Mouse (Mus musculus): ENCODE results near the gene Fam209. TPM values are rescaled to one million over a fixed set of nuclear protein-coding genes. Genes with fewer than 3 reads are reported as not detected.

The Fam209 gene
- polyA plus RNA-seq (2012; fragmentation: generic; extraction: Trizol) = not detected
- long read RNA-seq, experiment 1 = 0 reads
- long read RNA-seq, experiment 2 = 0 reads

- no peaks in the 10 kb centered on the region for H3K79me2 ChIP-seq (ENCODE audit: control insufficient read depth, insufficient read depth)
- H3ac ChIP-seq (ENCODE audit: control insufficient read depth, insufficient read length, low read depth) = no peak within 1 kb of the TSS
- no peak for TF ChIP-seq USF1 (IDR thresholded peaks at IDR 0.05; ENCODE audit: low read depth)
- TF ChIP-seq MYOG (IDR thresholded peaks at IDR 0.05; ENCODE audit: control insufficient read depth, extremely low read depth, insufficient read length) = no peak
- TF ChIP-seq CEBPB (IDR thresholded peaks at IDR 0.05; ENCODE audit: low read depth) = no peak
- TF ChIP-seq MYOD1 (IDR thresholded peaks at IDR 0.05; ENCODE audit: control insufficient read depth, insufficient read length, low read depth) = no peak
- TF ChIP-seq MAX (IDR thresholded peaks at IDR 0.05) = no peak
- TF ChIP-seq FOSL1 (IDR thresholded peaks at IDR 0.05; ENCODE audit: insufficient read depth, low read length, poor library complexity, severe bottlenecking) = no peak
- TF ChIP-seq CTCF (IDR thresholded peaks at IDR 0.05; ENCODE audit: control insufficient read depth, insufficient read depth, insufficient read length) = no peak
- H3K79me3 ChIP-seq (ENCODE audit: low read depth) = no peaks in the 10 kb centered on the region
- no peak within 1 kb of the TSS for H3K4me3 ChIP-seq (ENCODE audit: insufficient read depth, poor library complexity, severe bottlenecking)
- H3K27me3 ChIP-seq (ENCODE audit: control insufficient read depth, insufficient read depth, insufficient read length) = no peaks in the 10 kb centered on the region
- peaks cover 15% of the 10 kb centered on the region for H3K36me3 ChIP-seq (ENCODE audit: control insufficient read depth, insufficient read depth)
Measured at GRCm38 (mm10) chr2:172472318-172472717, at the start of gene Fam209. Fam209 (plus strand) TSS chr2:172472520.

- no peaks in the 10 kb centered on the region for H3K79me2 ChIP-seq (ENCODE audit: control insufficient read depth, insufficient read depth)
- no peak overlapping the region for H3K4me3 ChIP-seq (ENCODE audit: insufficient read depth, poor library complexity, severe bottlenecking)
- H3K36me3 ChIP-seq (ENCODE audit: control insufficient read depth, insufficient read depth) = no peaks in the 10 kb centered on the region
- peaks cover 54% of the 10 kb centered on the region for H3K27me3 ChIP-seq (ENCODE audit: control insufficient read depth, insufficient read depth, insufficient read length)
- H3ac ChIP-seq (ENCODE audit: control insufficient read depth, insufficient read length, low read depth) = no peak overlapping the region
- TF ChIP-seq USF1 (IDR thresholded peaks at IDR 0.05; ENCODE audit: low read depth) = no peak
- TF ChIP-seq CTCF (IDR thresholded peaks at IDR 0.05; ENCODE audit: control insufficient read depth, insufficient read depth, insufficient read length) = no peak
- no peak for TF ChIP-seq MAX (IDR thresholded peaks at IDR 0.05)
- no peak for TF ChIP-seq FOSL1 (IDR thresholded peaks at IDR 0.05; ENCODE audit: insufficient read depth, low read length, poor library complexity, severe bottlenecking)
- TF ChIP-seq CEBPB (IDR thresholded peaks at IDR 0.05; ENCODE audit: low read depth) = no peak
- no peak for TF ChIP-seq MYOD1 (IDR thresholded peaks at IDR 0.05; ENCODE audit: control insufficient read depth, insufficient read length, low read depth)
- TF ChIP-seq MYOG (IDR thresholded peaks at IDR 0.05; ENCODE audit: control insufficient read depth, extremely low read depth, insufficient read length) = no peak
- no peaks in the 10 kb centered on the region for H3K79me3 ChIP-seq (ENCODE audit: low read depth)
Measured at GRCm38 (mm10) chr2:172430609-172431008, 41.7 kb upstream of the Fam209 start.

- Histone ChIP-seq H3K4me3 (ENCODE audit: insufficient read depth, poor library complexity, severe bottlenecking) (no peak overlapping the region), H3K79me2 (ENCODE audit: control insufficient read depth, insufficient read depth) (no peaks in the 10 kb centered on the region), H3ac (ENCODE audit: control insufficient read depth, insufficient read length, low read depth) (no peak overlapping the region), H3K27me3 (ENCODE audit: control insufficient read depth, insufficient read depth, insufficient read length) (peaks cover 35% of the 10 kb centered on the region), H3K79me3 (ENCODE audit: low read depth) (no peaks in the 10 kb centered on the region), H3K36me3 (ENCODE audit: control insufficient read depth, insufficient read depth) (no peaks in the 10 kb centered on the region)
- TF ChIP-seq MAX (IDR thresholded peaks at IDR 0.05) (no peak), USF1 (IDR thresholded peaks at IDR 0.05; ENCODE audit: low read depth) (no peak), CTCF (IDR thresholded peaks at IDR 0.05; ENCODE audit: control insufficient read depth, insufficient read depth, insufficient read length) (no peak), FOSL1 (IDR thresholded peaks at IDR 0.05; ENCODE audit: insufficient read depth, low read length, poor library complexity, severe bottlenecking) (no peak), CEBPB (IDR thresholded peaks at IDR 0.05; ENCODE audit: low read depth) (no peak), MYOG (IDR thresholded peaks at IDR 0.05; ENCODE audit: control insufficient read depth, extremely low read depth, insufficient read length) (no peak), MYOD1 (IDR thresholded peaks at IDR 0.05; ENCODE audit: control insufficient read depth, insufficient read length, low read depth) (no peak)
Measured at GRCm38 (mm10) chr2:172433746-172434145, 38.6 kb upstream of the Fam209 start.

GRCm38 (mm10) chr2:172437371-172437952 is 34.9 kb upstream of the Fam209 start:
- Histone ChIP-seq H3K79me2 (ENCODE audit: control insufficient read depth, insufficient read depth) (peaks cover 21% of the 10 kb centered on the region), H3ac (ENCODE audit: control insufficient read depth, insufficient read length, low read depth) (no peak overlapping the region), H3K4me3 (ENCODE audit: insufficient read depth, poor library complexity, severe bottlenecking) (no peak overlapping the region), H3K36me3 (ENCODE audit: control insufficient read depth, insufficient read depth) (no peaks in the 10 kb centered on the region), H3K79me3 (ENCODE audit: low read depth) (peaks cover 19% of the 10 kb centered on the region), H3K27me3 (ENCODE audit: control insufficient read depth, insufficient read depth, insufficient read length) (peaks cover 15% of the 10 kb centered on the region)
- no peak for TF ChIP-seq MYOD1 (IDR thresholded peaks at IDR 0.05; ENCODE audit: control insufficient read depth, insufficient read length, low read depth)
- TF ChIP-seq FOSL1 (IDR thresholded peaks at IDR 0.05; ENCODE audit: insufficient read depth, low read length, poor library complexity, severe bottlenecking) = no peak
- no peak for TF ChIP-seq USF1 (IDR thresholded peaks at IDR 0.05; ENCODE audit: low read depth)
- TF ChIP-seq CTCF (IDR thresholded peaks at IDR 0.05; ENCODE audit: control insufficient read depth, insufficient read depth, insufficient read length) = no peak
- no peak for TF ChIP-seq MYOG (IDR thresholded peaks at IDR 0.05; ENCODE audit: control insufficient read depth, extremely low read depth, insufficient read length)
- no peak for TF ChIP-seq CEBPB (IDR thresholded peaks at IDR 0.05; ENCODE audit: low read depth)
- TF ChIP-seq MAX (IDR thresholded peaks at IDR 0.05) = no peak

GRCm38 (mm10) chr2:172439843-172440639 is 32.3 kb upstream of the Fam209 start, which contains the start of gene Rtf2:
Rtf2 (plus strand) TSS chr2:172440556.
- peak within 1 kb of the TSS; percentile 72 for H3K4me3 ChIP-seq (ENCODE audit: insufficient read depth, poor library complexity, severe bottlenecking)
- H3K27me3 ChIP-seq (ENCODE audit: control insufficient read depth, insufficient read depth, insufficient read length) = peaks cover 12% of the 10 kb centered on the region
- peaks cover 46% of the 10 kb centered on the region for H3K79me2 ChIP-seq (ENCODE audit: control insufficient read depth, insufficient read depth)
- H3K36me3 ChIP-seq (ENCODE audit: control insufficient read depth, insufficient read depth) = peaks cover 5% of the 10 kb centered on the region
- peaks cover 34% of the 10 kb centered on the region for H3K79me3 ChIP-seq (ENCODE audit: low read depth)
- peak within 1 kb of the TSS; percentile 90 for H3ac ChIP-seq (ENCODE audit: control insufficient read depth, insufficient read length, low read depth)
- TF ChIP-seq CEBPB (IDR thresholded peaks at IDR 0.05; ENCODE audit: low read depth) (no peak), MAX (IDR thresholded peaks at IDR 0.05) (peak; percentile 25), MYOG (IDR thresholded peaks at IDR 0.05; ENCODE audit: control insufficient read depth, extremely low read depth, insufficient read length) (no peak), FOSL1 (IDR thresholded peaks at IDR 0.05; ENCODE audit: insufficient read depth, low read length, poor library complexity, severe bottlenecking) (no peak), MYOD1 (IDR thresholded peaks at IDR 0.05; ENCODE audit: control insufficient read depth, insufficient read length, low read depth) (no peak), USF1 (IDR thresholded peaks at IDR 0.05; ENCODE audit: low read depth) (no peak), CTCF (IDR thresholded peaks at IDR 0.05; ENCODE audit: control insufficient read depth, insufficient read depth, insufficient read length) (no peak)

Data from C2C12 (cell line).